Mouse (Mus musculus) intestine, embryonic 14.5 days (tissue): ENCODE measurements around the gene Gm5938. TPM values are rescaled to one million over a fixed set of nuclear protein-coding genes. Genes with fewer than 3 reads are reported as not detected.

Experiments
- ATAC-seq: fragments of 200-750 bp; cut with Nextera tagmentation; replicated peaks from 2 replicates; pipeline ENCODE4 v1.8.0; 2017; ENCODE audit warnings: low read depth, moderate number of reproducible peaks, moderate TSS enrichment, moderate library complexity; ENCODE audit not compliant: low FRiP score, low TSS enrichment
- DNase-seq: peaks from one replicate; pipeline ENCODE4 v3.0.0-alpha.2; 2018; ENCODE audit warnings: low spot score
- H3K27ac ChIP-seq: fragments of 300-500 bp; sonication (generic); 2 replicates; pipeline ENCODE4 v1.5.1; 2014; ENCODE audit warnings: low read depth, mild to moderate bottlenecking, control low read depth
- H3K27me3 ChIP-seq: fragments of 300-500 bp; sonication (generic); replicated peaks from 2 replicates; pipeline ENCODE4 v1.6.1; 2014; ENCODE audit warnings: low read length, control low read depth; ENCODE audit not compliant: control insufficient read depth, insufficient read depth
- H3K36me3 ChIP-seq: fragments of 300-500 bp; sonication (generic); 2 replicates; pipeline ENCODE4 v1.6.1; 2014; ENCODE audit warnings: low read length, control low read depth; ENCODE audit not compliant: control insufficient read depth, insufficient read depth
- H3K4me1 ChIP-seq: fragments of 300-500 bp; sonication (generic); replicated peaks from 2 replicates; pipeline ENCODE4 v1.6.1; 2014; ENCODE audit warnings: low read length, control low read depth, mixed read lengths; ENCODE audit not compliant: control insufficient read depth, insufficient read depth
- H3K4me2 ChIP-seq: fragments of 300-500 bp; sonication (generic); 2 replicates; pipeline ENCODE4 v1.6.1; 2014; ENCODE audit warnings: low read length
- H3K4me3 ChIP-seq: fragments of 300-500 bp; sonication (generic); 2 replicates; pipeline ENCODE4 v1.5.1; 2014; ENCODE audit warnings: low read depth, low read length, control low read depth, mixed read lengths
- H3K9ac ChIP-seq: fragments of 300-500 bp; sonication (generic); 2 replicates; pipeline ENCODE4 v1.6.1; 2014; ENCODE audit warnings: mild to moderate bottlenecking, low read length
- H3K9me3 ChIP-seq: fragments of 300-500 bp; sonication (generic); 2 replicates; pipeline ENCODE4 v1.6.1; 2016; ENCODE audit warnings: low read length, control low read depth; ENCODE audit not compliant: control insufficient read depth
- WGBS: fragments of 180-500 bp; shearing (Covaris S2); extraction: QIAGEN DNeasy Blood & Tissue Kit; methylation state at CpG from one replicate; pipeline ENCODE4 v1.1.7; 2014; 5-methylcytosine and 5-hydroxymethylcytosine counted together
- polyA plus RNA-seq: library from polyadenylated mRNA; unstranded; fragments of >200 nt; fragmentation: Nextera tagmentation; extraction: Ambion mirVana; gene quantifications from 2 replicates; pipeline ENCODE4 v1.2.1, GENCODE M21; 2014

Gm5938 gene
- polyA plus RNA-seq = not detected in 2 replicates

- no peak within 1 kb of the TSS for H3K4me3 ChIP-seq
- DNase-seq (no peak), ATAC-seq (no peak)
- no peaks in the 10 kb centered on the region for H3K27me3 ChIP-seq
- H3K9me3 ChIP-seq = no peaks in the 10 kb centered on the region
- H3K36me3 ChIP-seq = no peaks in the 10 kb centered on the region
- H3K9ac ChIP-seq = no peak within 1 kb of the TSS
- no peak within 1 kb of the TSS for H3K4me2 ChIP-seq
- 40% methylated on average over 1 of the region's 1 CpGs for WGBS
- H3K27ac ChIP-seq = no peak within 1 kb of the TSS
- no peaks in the 10 kb centered on the region for H3K4me1 ChIP-seq
Measured at GRCm38 (mm10) chrX:78125167-78125566, at the start of gene Gm5938. Gm5938 (plus strand) TSS chrX:78125467.

- no peak within 1 kb of the TSS for H3K4me2 ChIP-seq
- DNase-seq = no peak
- H3K36me3 ChIP-seq = no peaks in the 10 kb centered on the region
- H3K9me3 ChIP-seq = no peaks in the 10 kb centered on the region
- H3K27me3 ChIP-seq = no peaks in the 10 kb centered on the region
- no peak for ATAC-seq
- H3K27ac ChIP-seq = no peak within 1 kb of the TSS
- no peak within 1 kb of the TSS for H3K4me3 ChIP-seq
- H3K4me1 ChIP-seq = no peaks in the 10 kb centered on the region
- no peak within 1 kb of the TSS for H3K9ac ChIP-seq
Measured at GRCm38 (mm10) chrX:78091274-78091673, 34.0 kb upstream of the Gm5938 start, which contains the start of gene Obp1a. Obp1a (minus strand) TSS chrX:78091374.

Other genes with a start within 250 kb of the Gm5938 start
- gene 5430402E10Rik, start 200.4 kb upstream of the Gm5938 start, polyA plus RNA-seq = not detected in 2 replicates
- not detected in 2 replicates for gene Obp1a, start 34.1 kb upstream of the Gm5938 start, polyA plus RNA-seq
- gene Obp1b, start 61.3 kb downstream of the Gm5938 start, polyA plus RNA-seq = not detected in 2 replicates
- not detected in 2 replicates for gene Gm14743, start 120.5 kb downstream of the Gm5938 start, polyA plus RNA-seq
- not detected in 2 replicates for gene 4930480E11Rik, start 244.2 kb downstream of the Gm5938 start, polyA plus RNA-seq